Mouse (Mus musculus) MEL-GATA-1-ER (cell line): ENCODE data around the gene Rabggtb.

ENCODE experiments used
- DNase-seq: peaks from one replicate; pipeline ENCODE4 v3.0.0-alpha.2; 2012; ENCODE audit warnings: low read depth; ENCODE audit errors: extremely low read depth

The Rabggtb gene

GRCm38 (mm10) chr3:153912546-153913509 lies at the start of gene Rabggtb:
Gene Rabggtb, minus strand, starts transcription at chr3:153913009.
- DNase-seq = peak; percentile 88

- peak; percentile 24 for DNase-seq
These were observed 49.0 kb upstream of the Rabggtb start for GRCm38 (mm10) chr3:153961632-153962389.

- DNase-seq = no peak
These were observed 48.1 kb upstream of the Rabggtb start for GRCm38 (mm10) chr3:153960884-153961283.

GRCm38 (mm10) chr3:153959731-153960207 lies 47.0 kb upstream of the Rabggtb start:
- no peak for DNase-seq

GRCm38 (mm10) chr3:153959035-153959730 lies 46.4 kb upstream of the Rabggtb start:
- peak; percentile 49 for DNase-seq

- DNase-seq = peak; percentile 33
These were observed 45.1 kb upstream of the Rabggtb start for GRCm38 (mm10) chr3:153957916-153958315.

- DNase-seq = no peak
These were observed 35.4 kb upstream of the Rabggtb start for GRCm38 (mm10) chr3:153948176-153948575.

- DNase-seq = no peak
These were observed 34.5 kb upstream of the Rabggtb start for GRCm38 (mm10) chr3:153947271-153947670.

GRCm38 (mm10) chr3:153944335-153944990 lies 31.7 kb upstream of the Rabggtb start, which contains the start of gene Acadm:
Gene Acadm, minus strand, starts transcription at chr3:153944632.
- peak; percentile 98 for DNase-seq

GRCm38 (mm10) chr3:153943901-153944334 lies 31.1 kb upstream of the Rabggtb start:
- peak; percentile 84 for DNase-seq

- DNase-seq = peak; percentile 26
These were observed 30.3 kb upstream of the Rabggtb start for GRCm38 (mm10) chr3:153943003-153943640.

GRCm38 (mm10) chr3:153941613-153942012 lies 28.8 kb upstream of the Rabggtb start:
- no peak for DNase-seq

- DNase-seq = no peak
These were observed 27.7 kb upstream of the Rabggtb start for GRCm38 (mm10) chr3:153940486-153940885.

GRCm38 (mm10) chr3:153940021-153940420 lies 27.2 kb upstream of the Rabggtb start:
- DNase-seq = no peak

- DNase-seq = no peak
These were observed 24.5 kb upstream of the Rabggtb start for GRCm38 (mm10) chr3:153937116-153937810.

GRCm38 (mm10) chr3:153935878-153936277 lies 23.1 kb upstream of the Rabggtb start:
- DNase-seq = no peak

GRCm38 (mm10) chr3:153932461-153932860 lies 19.7 kb upstream of the Rabggtb start:
- no peak for DNase-seq

- no peak for DNase-seq
These were observed 16.7 kb upstream of the Rabggtb start for GRCm38 (mm10) chr3:153929526-153929925.

- DNase-seq = no peak
These were observed 13.5 kb upstream of the Rabggtb start for GRCm38 (mm10) chr3:153926333-153926732.
